Mouse (Mus musculus): ENCODE measurements around the gene Defb48.

GRCm38 (mm10) chr14:62975046-62975445, 9.3 kb downstream of the Defb48 start:
- TF ChIP-seq EP300 (IDR thresholded peaks at IDR 0.05; ENCODE audit: low read depth): no peak
- peak; percentile 70 for TF ChIP-seq CTCF (IDR thresholded peaks at IDR 0.05; ENCODE audit: low read depth)

All from liver, postnatal 0 days (tissue).